Mouse (Mus musculus) layer of hippocampus, adult 6 months (tissue): ENCODE results near the gene Gm8024. TPM values are rescaled to one million over a fixed set of nuclear protein-coding genes. Genes with fewer than 3 reads are reported as not detected.

Source experiments
- long read RNA-seq, 2 experiments: library from polyadenylated mRNA; unstranded; transcript quantifications; one replicate each; pipeline ENCODE4 v2.0.0; 2019 to 2020
- polyA plus RNA-seq: library from polyadenylated mRNA; unstranded; fragments of <200 nt; fragmentation: Nextera tagmentation; gene quantifications from 2 replicates; pipeline ENCODE4 v1.2.3, GENCODE M21; 2021

Gm8024 gene
- not detected in 2 replicates for polyA plus RNA-seq
- long read RNA-seq, experiment 1: 0 reads
- long read RNA-seq, experiment 2: 0 reads

GRCm38 (mm10) chr14:42524182-42524581 lies at the start of gene Gm8024:
Gene Gm8024 (minus strand): TSS chr14:42524282.

GRCm38 (mm10) chr14:42502249-42502648 lies 21.8 kb downstream of the Gm8024 start, which contains the start of gene Gm8020:
Gene Gm8020 (minus strand): TSS chr14:42502349.

Other genes starting within 250 kb of the Gm8024 start
- gene Gm9611, start 226.9 kb downstream of the Gm8024 start, polyA plus RNA-seq: not detected in 2 replicates
- gene Gm7995, start 214.1 kb downstream of the Gm8024 start, polyA plus RNA-seq: not detected in 2 replicates
- not detected in 2 replicates for gene Gm8005, start 84.6 kb downstream of the Gm8024 start, polyA plus RNA-seq
- not detected in 2 replicates for gene Gm8011, start 60.4 kb downstream of the Gm8024 start, polyA plus RNA-seq
- not detected in 2 replicates for gene Gm8020, start 21.9 kb downstream of the Gm8024 start, polyA plus RNA-seq
- not detected in 2 replicates for gene Gm17124, start 75.6 kb upstream of the Gm8024 start, polyA plus RNA-seq
- gene Gm3633, start 117.6 kb upstream of the Gm8024 start, polyA plus RNA-seq: not detected in 2 replicates
- not detected in 2 replicates for gene Gm10378, start 131.7 kb upstream of the Gm8024 start, polyA plus RNA-seq
- not detected in 2 replicates for gene Gm3015, start 244.5 kb upstream of the Gm8024 start, polyA plus RNA-seq